Mouse (Mus musculus): ENCODE results near the gene Adam4.
"Not testable (repeated sequence)": the region's sequence is repeated elsewhere in the genome, so short reads cannot be mapped to it uniquely, and the experiment has no call there.

Gene Adam4

GRCm38 (mm10) chr12:81421846-81422245, at the start of gene Adam4:
Gene Adam4, minus strand, starts transcription at chr12:81421946.
- DNase-seq, result no peak

DNA sequence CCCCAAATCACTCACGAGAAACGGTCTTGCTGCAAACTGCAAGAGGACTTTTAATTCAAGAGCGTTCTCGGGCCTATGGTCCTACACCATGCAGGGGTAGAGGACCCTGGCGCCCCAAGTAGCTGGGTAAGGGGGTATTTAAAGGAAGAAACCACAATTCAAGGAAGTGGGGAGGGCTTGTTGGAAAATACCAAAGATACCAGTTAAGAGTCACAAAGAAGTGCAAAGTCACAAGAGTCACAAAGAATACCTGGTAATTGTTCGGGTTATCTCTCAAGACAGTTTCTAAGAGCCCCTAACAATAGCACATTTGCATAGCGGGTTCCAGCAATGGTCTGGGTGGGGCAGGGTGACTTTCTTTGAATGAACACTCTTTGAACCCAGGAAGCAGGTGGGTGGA, 37.3 kb upstream of the Adam4 start:
- DNase-seq, result not testable (repeated sequence)

- DNase-seq, result not testable (repeated sequence)
Measured at GRCm38 (mm10) chr12:81438985-81439384, 17.2 kb upstream of the Adam4 start.

DNA sequence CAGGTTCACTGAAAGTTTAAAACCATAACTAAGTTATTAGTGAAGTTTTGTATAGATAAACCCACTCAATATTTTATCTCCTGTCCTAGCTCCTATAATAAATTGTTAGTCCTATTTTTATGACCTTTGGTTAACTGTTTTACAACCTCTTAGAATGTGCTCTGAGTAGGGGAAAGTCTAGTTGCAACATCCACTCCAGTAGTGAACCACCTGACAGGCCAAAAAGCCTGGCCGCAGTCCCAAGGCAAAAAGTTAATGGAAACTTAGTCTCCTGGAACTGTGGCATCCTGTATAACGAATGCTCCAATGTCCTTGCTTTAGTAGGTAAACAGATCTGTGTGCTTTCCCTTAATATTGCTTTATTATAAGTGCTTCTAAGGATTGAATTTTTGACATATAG, 13.0 kb upstream of the Adam4 start:
- DNase-seq, result not testable (repeated sequence)

DNA sequence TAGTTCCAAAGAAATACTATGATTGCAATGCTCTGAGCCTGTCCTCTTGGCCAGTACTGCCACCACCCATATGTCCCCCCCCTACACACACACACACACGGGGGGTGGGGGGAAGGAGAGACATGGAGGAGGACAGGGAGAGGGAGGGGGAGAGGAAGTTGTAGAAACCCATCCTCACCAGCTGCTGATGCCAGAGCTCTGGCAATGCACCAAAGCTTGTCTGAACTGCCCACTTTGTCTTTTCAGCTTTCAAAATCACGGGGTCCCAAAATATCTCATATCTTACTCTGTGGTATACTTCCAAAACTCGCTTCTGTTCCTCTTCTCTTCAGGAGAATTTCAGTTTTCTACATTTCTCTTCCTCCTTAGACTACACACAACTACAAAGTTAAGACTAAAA, 8.5 kb downstream of the Adam4 start:
- DNase-seq, result no peak

DNA sequence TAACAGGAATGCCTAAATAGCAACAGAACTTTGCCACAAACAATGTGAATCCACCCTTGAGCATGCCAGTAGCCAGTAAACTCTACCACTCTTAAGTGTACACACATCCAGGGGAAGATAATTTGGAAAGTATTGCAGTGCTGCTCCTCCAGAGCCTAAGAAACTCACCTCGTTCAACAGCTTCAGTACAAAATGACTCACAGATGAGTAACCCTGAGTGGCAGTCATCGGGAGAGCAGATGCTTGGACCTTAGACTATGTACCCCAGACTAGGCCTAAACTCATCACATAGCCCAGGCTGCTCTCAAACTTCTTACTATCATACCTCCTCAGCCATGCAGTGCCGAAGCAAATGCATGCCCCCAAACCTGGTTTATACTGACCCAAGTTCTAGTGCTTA, 12.8 kb downstream of the Adam4 start:
- DNase-seq, result no peak

GRCm38 (mm10) chr12:81402187-81402586, 19.6 kb downstream of the Adam4 start:
- peak; percentile 70 for DNase-seq

DNA sequence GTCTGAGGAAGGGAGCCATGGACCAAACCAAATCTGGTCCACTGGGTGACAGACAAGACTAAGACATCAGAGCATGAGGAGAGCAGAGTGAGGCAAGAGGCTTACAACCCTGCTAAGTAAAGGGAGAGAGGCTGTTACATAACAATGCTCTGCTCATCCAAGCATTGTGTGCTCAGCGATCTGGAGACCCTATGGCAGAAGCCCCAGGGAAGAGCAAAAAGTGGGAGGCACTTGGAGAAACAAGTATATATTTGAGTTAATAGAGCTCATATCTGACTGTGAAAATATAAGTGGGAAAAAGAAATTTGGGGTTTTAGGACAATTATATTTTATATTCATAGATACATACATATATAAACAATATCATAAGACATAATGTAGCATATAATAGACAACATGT, 42.4 kb downstream of the Adam4 start, which contains the start of gene Gm4787:
Gene Gm4787, minus strand, starts transcription at position 101 of the 400 bp plus-strand sequence.
- DNase-seq, result not testable (repeated sequence)

Measured in embryo, embryonic 11 days (tissue).